Mouse (Mus musculus): ENCODE measurements around the gene Nab1.
"Not testable (repeated sequence)": the region's sequence is repeated elsewhere in the genome, so short reads cannot be mapped to it uniquely, and the experiment has no call there.

The Nab1 gene

DNA sequence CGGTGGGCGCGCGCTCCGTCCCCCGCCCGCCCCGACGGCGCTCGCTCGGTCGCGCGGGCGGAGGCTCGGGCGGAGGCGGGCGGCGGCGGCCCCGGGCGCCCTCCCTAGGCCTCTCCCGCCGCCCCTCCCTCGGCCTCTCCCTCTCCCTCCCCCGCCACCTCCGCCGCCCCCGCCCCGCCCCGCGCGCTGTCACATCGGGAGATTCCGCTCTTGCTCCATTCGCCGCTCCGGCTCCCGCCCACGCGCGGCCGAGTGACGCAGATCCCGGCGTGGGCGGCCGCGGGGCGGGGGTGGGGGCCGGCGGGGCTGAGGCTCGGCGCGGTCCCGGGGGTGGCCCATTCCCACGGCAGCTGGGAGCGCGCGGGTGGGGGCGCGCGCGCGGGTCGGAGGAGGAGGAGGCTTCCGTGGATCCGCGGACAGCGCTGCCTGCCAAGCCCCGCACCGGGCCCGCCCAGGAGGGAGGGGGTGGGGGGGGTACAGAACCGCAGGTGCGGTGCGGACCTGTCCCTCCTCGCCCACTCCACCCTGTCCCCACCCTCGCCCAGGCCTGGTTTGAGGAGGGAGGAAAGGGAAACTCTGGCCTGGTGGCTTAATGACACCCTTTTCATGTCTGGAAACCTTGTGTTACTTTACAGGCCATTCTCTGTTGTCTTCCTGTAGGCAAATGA lies at the start of gene Nab1:
Nab1 (minus strand) TSS at position 366 of the 668 bp plus-strand sequence.
- DNase-seq: peak; percentile 73

DNA sequence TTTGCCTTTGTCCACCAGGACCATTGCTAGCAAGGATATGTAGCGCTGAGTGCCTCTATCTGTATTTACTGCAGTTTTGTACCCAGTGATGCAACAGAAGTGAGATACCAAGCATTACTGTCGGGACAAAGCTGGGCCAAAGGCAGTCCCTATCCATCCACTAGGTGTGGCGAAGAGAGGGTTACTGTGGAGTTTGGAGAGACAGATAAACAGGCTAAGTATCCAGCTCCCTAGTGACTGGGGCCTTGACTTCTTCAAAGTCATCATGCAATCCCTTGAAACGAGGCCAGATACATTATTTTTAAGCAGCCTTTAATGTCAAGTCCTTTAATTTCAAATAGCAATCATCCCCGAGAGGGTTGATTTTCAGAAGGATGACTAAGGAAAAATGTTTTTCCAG lies 47.0 kb upstream of the Nab1 start:
- DNase-seq: no peak

DNA sequence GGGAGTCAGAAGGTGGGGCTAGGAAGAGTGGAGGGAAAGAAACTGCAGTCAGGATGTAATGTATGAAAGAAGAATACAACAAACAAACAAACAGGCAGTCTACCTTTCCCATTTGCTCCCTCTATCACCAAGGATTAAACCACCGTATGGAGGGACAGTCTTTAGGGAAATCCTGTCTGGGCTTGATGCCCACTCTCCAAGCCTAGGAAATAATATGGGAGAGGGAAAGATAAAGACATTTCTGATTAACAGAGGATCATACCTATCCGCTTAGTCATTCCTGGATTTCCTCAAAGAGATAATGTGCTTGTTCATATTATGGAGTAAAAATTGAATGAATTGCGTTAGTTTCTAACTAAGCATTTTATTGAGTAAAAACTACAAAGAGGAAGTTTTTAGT lies 46.3 kb upstream of the Nab1 start:
- DNase-seq: no peak

DNA sequence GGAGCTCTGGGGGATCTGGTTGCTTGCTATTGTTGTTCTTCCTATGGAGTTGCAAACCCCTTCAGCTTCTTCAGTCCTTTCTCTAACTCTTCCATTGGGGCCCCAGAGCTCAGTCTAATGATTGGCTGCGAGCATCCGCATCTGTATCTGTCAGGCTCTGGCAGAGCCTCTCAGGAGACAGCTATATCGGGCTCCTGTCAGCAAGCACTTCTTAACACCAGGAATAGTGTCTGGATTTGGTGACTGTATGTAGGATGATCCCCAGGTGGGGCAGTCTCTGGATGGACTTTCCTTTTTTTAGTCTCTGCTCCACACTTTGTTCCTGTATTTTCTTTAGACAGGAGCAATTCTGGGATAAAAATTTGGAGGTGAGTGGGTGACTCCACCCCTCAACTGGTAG lies 39.6 kb upstream of the Nab1 start:
- not testable (repeated sequence) for DNase-seq

DNA sequence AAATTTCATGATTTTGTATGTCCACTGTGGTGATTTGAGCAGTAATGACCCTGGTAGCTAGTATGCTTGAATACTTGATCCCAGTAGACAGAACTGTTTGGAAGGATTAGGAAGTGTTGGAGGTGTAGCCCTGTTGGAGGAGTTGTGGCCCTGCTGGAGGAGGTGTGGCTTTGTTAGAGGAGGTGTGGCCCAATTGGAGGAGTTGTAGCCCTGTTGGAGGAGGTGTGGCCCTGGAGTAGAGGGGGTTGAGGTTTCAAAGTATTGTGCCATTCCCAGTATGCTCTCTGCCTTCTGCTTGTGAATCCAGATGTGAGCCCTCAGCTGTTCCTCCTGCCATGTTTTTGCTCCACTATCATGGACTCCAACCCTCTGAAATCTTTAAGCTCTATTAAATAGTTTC lies 29.5 kb upstream of the Nab1 start:
- DNase-seq: no peak

DNA sequence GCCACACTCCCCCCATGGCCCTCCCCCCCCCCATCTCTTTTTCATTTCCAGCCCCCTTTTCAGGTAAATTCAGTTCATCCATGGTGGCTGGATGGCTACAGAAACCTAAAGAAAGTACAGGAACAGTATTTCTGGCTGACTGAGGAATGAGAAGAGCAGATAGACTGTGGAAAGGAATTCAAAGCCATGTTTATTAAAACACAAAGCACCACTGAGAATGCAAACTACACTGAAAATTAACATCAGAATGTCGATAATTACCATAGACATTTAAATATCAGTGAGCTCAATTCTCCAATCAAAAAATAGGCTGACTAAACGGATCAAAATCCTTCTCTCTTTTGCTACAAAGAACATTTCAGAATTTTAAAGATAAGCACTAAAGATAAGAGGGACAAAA lies 27.2 kb upstream of the Nab1 start:
- DNase-seq: no peak

DNA sequence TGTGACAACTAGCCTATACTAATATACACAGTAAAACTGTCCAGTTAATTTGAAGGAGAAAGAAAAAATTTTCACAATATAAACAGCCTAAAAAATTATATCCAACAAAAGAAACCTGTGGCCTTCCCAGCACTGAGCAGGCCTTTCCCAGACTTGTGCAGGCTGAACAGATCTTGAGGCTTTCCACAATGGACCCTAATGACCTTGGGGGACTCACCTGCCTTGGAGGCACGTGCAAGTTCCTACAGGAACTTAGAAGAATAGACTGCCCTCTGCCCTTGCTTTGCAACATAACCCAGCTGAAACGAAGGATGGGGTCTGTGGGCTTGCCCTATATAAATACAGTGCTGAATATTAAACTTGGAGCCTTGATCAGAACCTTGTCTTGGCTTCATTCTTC lies 26.8 kb upstream of the Nab1 start:
- no peak for DNase-seq

DNA sequence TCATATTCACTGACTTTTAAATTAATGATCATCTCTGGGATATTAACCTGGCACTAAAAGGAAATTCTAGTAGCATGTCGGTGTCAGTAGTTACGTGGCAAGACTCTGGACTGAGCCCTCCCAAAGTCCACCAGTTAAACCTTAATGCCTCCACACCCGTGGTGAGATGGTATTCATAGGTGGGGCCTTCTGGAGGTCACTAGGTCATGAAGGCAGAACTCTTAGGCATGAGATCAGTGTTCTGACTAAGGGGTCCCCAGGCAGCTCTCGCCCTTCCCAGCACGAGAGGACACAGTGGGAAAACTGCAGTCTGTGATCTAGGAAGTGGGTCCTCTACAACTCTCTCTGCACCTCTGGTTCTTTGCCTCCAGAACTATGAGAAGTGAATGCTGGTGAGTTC lies 24.2 kb upstream of the Nab1 start:
- DNase-seq: no peak

DNA sequence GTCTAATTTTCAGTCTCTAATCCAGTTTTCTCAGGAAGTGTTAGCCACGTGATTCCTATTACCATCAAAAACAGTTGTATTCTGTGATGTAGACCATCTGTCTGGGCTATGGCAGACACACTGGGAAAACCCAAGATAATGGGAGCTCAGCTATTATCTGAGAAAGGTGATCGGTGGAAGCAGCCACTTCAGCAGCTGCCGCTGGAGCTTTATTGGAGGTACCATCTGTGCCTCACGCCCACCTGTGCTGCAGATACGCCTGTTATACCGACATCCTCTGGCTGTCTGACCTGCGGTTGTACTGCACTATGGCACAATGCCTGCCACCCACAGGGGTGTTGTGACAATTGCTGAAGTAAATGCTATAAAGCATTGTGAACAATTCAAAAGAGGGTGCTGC lies 23.7 kb upstream of the Nab1 start:
- DNase-seq: peak; percentile 71

DNA sequence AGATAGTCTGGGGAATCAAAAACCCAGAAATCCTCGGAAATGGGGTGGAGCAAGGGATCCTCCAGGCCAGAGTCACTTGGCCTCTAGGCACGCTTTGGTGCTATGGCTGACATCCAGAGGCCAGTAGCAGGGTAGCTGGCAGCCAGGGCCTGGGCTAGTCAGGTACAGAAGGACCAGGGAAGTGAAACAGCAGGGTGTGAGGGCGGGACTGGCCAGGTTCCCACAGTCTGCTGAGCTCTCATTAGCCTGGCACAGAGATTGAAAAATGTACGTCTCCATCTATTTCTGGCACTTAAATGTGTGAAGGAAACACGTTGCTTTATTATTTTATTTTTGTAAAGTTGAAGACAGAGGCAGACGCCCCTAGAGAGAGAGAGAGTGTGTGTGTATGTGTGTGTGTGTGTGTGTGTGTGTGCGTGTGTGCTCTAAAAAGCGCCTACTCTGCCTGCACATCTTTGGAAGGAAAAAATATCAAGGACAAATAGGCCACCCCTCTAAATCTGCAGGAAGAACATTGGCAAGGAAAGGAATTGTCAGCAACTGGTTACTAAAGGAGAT lies 21.0 kb upstream of the Nab1 start:
- DNase-seq: peak; percentile 57

DNA sequence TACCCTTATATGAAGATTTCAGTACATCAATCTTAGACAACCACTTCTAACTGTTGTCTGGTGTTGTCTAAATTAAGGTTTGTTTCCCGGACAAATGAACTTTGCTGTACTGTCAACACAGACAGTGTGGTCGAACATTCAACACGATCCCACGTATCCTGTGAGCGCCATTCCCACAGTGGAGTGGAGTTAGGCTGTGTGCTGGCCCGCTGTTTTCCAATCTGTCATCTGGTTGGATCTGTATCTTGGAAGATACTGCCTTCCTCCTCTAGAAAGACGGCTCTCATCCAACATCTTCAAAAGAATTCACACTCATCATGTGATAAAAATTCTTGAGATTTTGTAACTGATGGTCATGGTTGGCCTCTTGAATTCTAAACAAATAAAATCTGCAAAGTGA lies 19.7 kb upstream of the Nab1 start:
- no peak for DNase-seq

DNA sequence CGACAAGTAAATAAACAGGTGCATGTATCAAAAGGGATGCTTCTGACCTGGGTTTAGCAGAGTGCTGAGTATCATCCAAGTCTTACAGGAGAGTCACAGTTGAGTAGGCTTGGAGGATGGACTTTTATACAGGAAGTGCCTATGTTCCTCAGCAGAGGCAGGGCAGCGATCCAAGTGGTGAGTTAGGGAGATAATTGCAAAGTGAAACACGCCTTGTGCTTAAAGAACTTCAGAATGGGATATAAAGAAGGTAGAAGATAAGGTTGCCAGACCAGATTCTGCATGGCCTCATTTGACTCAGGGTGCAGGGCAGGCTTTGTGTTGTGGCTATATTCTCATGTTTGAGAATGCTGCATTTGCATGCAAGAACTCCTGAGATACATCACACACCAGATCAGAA lies 14.8 kb upstream of the Nab1 start:
- DNase-seq: no peak

DNA sequence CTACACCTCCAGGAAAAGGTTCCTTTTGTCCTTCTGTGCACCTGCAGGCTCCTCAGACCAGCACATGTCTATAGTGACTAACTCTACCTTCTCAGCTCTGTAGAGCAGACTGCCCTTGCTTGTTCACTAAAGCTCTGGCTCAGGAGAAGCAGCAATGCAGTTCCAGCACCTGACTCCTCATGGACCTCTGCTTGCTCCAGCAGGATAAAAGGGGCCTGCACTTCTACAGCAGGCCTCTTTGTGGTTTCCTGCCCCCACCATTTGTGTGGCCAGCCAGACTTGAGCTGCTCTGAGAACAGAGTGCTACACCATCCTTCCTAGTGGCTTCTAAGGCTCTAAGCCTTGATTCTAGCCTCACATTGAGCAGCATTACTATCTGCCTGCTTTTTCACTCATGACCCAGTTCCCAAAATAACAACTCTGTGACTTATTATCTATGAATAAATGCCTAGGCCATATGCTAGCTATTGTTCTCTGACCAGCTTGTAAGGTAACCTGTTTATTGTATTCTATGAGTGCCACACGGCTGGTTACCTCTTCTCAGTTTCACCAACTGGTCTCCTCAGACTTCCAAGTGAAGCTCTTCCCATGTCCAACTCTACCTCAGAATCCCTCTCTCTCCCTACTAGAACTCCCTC lies 11.4 kb upstream of the Nab1 start:
- no peak for DNase-seq

DNA sequence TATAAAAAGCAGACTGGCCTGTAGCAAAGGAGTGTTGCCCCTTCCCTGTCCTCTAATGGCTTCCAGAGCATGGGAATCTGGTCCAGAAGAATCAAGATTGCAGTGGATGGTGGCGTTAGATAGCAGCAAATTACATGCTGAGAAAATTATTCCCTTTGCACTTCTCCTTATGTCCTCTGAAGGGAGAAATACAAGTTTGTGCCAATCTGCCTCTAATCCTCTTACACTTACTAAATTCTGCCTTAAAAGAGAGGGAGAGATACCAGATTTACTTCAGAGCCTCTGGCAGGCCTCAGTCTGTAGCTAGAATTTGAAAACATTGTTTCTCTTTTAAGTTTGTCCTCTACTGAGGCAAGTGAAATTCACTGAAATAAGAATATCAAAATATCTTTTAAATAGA lies 5.7 kb upstream of the Nab1 start:
- no peak for DNase-seq

DNA sequence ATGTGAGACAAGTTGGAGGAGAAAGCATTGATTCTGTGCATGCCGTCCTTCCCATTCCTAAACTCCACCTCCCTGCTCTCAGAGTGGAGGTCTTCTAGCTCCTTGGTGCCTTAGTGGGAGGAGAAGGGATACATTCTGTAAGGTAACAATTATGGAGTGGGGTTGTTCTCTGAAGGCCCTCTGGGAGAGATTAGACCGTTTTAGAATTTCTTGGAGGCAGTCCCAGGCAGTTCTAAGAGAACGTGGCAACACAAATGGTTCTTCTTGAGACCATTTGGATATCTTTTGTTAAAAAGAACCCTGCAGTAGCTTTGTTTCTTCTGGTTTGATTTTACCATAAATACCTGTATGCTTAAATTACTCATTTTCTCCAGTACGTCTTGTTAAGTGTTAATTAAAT lies 1.8 kb upstream of the Nab1 start:
- no peak for DNase-seq

DNA sequence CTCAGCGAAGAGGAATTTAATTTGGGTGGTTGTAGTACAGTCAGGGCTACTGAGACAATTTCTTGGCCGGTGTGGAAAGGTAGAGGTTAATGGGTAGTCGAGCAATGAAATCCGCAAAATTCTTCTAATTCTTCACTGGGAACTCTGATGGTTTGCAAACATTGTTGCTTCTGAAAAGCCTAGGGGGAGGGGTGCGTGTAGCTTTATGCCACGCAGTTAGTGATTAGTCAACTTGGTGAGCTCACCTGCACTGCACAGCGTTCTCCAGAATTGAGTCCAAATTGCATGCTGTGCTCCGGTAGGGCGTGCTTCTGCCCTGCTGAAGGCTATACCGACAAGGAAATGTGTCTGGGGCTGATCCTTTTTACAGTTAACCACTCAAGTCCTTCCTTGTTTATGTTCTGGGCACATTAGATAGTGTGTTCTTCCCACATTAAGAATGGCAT lies 1.2 kb upstream of the Nab1 start:
- no peak for DNase-seq

DNA sequence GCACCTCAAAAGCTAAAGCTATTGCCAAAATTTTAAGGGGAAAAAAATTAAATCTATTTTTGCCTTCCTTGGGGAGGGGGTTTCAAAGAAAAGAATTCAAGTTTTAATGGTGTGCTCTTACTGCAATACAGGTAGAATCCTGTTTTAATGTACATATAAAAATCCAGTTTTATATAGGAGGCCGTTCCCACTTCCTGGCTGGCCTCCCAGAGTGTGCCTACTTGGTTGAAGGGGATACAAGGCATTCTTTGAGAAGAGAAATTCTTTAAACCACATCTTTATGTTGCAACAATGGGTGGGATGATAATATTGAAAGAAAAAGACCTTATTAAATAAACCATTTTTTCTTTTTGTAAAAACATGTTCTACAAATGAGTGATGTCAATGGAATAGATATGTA lies 611 bp upstream of the Nab1 start:
- DNase-seq: no peak

DNA sequence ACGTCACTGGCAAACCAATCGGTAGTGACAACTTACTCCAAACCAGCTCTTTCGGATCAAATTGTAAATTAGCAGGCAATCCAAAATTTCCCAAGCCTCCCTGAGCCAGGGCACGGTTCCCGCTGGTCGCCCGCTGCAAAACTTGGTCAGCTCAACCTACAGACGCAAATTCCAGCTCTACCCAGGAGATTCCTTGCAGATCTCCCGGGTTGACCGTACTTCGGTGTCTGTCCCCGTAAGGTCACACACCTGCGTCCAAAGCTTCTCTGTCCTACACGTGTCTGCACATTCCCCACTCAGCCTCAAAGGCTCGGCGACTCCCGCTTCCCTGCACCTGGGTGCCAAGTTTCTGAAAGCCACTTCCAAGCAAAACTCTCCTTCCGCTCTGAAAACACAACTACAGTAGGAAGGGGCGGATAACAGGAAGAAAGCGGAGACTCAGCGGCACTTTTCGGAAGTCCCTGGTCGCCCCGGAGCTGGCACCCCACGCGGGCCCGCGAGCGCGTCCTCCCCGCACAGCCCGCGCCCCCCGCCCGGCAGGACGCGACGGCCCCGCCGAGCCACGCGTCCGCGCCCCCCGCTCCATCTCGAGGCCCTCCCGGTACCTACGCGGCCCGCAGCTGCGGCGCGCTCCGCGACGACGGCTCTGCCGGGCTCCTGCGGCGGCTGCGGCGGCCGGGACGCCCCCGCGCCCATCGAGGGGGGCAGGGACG lies 722 bp downstream of the Nab1 start:
- DNase-seq: peak; percentile 48

DNA sequence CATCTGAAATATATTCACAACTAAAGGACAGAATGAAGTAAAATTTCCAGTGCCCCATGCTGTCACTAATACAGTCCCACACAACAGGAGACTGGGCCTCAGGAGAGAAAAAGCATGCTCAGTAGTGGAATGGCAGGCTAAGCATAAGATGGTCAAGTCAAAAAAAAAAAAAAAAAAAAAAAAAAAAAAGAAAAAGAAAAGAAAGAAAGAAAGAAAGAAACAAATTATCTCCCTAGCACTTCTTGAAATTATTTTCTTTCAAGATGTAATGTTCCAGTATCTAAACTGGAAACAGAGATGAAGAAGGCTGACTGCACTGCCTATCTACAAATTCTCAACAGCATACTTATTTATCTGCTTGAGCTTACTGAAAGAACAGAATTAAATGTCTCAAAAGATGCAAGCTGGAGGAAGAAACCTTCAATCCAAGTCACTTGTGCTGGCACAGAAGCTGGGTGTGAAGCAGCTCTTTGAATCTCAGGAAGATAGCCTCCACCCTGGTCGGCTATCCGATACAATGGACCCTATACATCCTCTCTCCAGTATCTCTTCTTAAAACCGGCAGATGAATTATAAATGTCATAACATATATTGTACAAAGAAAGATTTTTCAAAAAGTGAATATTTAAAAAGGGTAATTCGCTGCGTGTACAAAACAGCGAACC lies 1.6 kb downstream of the Nab1 start:
- DNase-seq: no peak

DNA sequence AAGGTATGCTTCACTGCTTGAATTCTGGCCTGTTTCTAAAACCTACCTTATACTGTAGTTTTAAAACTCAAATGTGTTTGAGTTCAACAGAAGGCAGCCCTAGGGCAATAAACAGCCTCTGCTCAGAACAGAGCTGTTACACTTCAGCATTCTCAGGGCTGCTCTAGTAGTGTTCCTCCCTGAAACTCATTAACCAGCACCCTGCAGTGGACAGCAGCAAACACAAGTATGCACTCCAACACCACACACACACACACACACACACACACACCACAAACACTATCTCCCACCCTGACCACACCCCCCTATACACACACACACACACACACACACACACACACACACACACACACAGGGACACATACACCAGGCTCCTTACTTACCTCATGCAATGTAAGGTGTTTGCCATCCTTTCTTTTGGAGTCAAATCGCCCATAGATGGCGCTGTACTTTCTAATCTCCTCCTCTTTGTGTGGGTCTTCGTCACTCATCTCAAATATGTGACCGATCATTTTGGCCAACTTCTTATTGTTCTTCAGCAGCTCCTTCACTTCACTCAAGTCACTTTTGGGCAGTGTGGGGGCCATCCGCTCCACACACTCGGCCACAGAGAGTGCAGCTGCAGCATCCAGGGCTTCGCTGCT lies 10.8 kb downstream of the Nab1 start:
- DNase-seq: no peak

DNA sequence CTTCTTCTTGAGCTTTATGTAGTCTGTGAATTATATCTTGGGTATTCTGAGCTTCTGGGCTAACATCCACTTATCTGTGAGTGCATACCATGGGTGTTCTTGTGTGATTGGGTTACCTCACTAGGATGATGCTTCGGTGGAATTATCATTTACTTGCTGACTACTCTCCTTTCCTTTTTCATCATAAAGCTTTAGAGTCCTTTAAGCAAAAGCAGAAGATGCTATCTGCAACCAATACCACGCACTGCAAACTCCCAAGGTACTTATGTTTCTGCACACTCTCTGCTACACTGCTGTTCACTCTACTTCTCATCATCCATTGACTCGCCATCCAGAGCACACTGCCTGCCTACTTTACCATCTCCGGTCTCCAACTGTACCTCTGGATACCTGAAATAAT lies 15.5 kb downstream of the Nab1 start:
- no peak for DNase-seq

DNA sequence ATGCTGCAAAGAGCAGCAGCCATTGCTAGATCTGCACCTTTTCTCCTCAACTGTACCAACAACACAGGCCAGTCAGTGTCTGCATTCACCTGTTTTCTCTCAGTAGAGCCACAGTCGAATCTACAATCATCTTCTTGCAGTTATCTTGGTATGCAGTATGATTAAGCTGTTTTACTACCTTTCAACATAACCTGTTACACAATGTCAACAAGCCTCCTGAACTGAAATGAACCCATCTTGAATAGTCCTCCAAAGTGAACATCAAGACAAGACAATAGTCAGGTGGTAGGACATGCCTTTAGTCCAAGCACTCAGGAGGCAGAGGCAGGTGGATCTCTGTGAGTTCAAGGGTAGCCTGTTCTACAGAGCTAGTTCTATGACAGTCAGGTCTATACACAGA lies 26.2 kb downstream of the Nab1 start:
- DNase-seq: no peak

Data from right cerebral cortex, adult 18-20 months (tissue).